Mouse (Mus musculus) bone marrow, adult 2 months (tissue): Measurements from ENCODE around the gene Slc4a7.

Experiments used
- CTCF ChIP-seq: fragments of 200-500 bp; IDR thresholded peaks from 2 replicates; pipeline ENCODE4 v1.5.1; 2011; ENCODE audit warnings: low read length, control low read depth; ENCODE audit not compliant: control insufficient read depth, insufficient read depth
- POLR2A ChIP-seq: fragments of 200-500 bp; IDR thresholded peaks from 2 replicates; pipeline ENCODE4 v1.6.1; 2011; ENCODE audit warnings: low read depth, mild to moderate bottlenecking, control low read depth, low read length, borderline replicate concordance; ENCODE audit not compliant: control insufficient read depth

GRCm38 (mm10) chr14:14684771-14685170, 17.3 kb upstream of the Slc4a7 start:
- TF ChIP-seq POLR2A = no peak
- no peak for TF ChIP-seq CTCF
